Mouse (Mus musculus) right cerebral cortex, postnatal 10 days (tissue): ENCODE results near the gene Ptch1.
A peak's percentile ranks its signal among the peaks of the same experiment; 100 is the strongest.

Experiments
- DNase-seq, 2 experiments: peaks; one replicate each; pipeline ENCODE4 v3.0.0; 2021; ENCODE audit warnings: low spot score in 2 of 2

Ptch1 gene

GRCm38 (mm10) chr13:63534981-63535380 is 38.4 kb downstream of the Ptch1 start:
- DNase-seq = no peak

- DNase-seq = no peak
Measured at GRCm38 (mm10) chr13:63530857-63531256, 42.5 kb downstream of the Ptch1 start.

GRCm38 (mm10) chr13:63530371-63530764 is 43.0 kb downstream of the Ptch1 start:
- no peak for DNase-seq

DNA sequence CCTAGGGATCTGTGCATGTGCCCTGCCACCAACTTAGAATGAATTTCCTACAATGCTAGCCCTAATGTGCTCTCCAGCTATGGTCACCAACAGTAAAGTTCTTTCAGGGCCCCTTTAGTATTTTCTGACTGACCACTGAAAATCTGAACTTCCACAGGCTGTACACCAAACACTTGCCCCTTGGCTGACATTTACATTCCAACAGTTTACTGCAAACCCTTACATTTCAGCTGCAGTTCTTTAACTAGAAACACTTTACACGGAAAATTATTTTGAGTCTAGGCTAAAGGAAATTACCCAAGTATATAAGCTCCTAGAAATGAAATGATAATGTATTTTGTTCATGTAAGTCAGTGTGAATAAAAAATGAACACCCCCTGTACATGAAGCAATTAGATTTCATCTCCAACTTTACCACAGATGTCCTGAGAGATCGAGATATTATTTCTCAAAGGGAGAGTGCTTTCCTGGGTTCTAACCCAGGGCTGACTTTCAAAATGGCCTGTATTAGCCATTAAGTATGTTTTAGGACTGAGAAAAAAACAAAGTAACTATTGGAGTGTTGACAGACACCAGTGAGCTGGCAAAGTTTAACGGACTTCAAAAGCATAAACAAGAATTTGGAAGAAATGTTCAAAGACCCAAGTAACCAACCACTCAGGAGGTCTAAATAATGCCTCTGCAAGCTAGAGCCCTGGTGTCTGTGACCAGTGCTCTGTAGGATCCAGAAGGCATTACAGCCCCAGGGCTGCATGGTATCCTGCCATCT is 43.6 kb downstream of the Ptch1 start:
- no peak for DNase-seq

DNA sequence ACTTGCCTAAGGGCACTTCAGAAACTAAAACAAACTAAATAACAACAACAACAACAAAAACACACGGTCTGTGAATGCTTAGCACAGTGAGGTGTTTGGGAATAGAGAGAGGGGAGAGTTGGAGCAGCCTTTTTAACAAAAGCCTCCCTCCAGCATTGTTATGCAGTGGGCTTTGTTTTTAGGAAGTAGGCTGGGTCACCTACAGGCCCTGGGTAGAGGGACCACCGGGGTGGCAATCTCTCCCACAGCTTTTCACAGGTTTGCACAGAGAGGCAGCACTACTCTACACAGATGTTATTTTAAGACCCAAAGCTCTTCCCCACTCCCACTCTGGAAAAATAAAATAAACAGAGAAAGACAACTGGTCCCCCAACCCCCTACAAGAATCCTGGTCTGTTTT is 44.5 kb downstream of the Ptch1 start:
- no peak for DNase-seq

DNA sequence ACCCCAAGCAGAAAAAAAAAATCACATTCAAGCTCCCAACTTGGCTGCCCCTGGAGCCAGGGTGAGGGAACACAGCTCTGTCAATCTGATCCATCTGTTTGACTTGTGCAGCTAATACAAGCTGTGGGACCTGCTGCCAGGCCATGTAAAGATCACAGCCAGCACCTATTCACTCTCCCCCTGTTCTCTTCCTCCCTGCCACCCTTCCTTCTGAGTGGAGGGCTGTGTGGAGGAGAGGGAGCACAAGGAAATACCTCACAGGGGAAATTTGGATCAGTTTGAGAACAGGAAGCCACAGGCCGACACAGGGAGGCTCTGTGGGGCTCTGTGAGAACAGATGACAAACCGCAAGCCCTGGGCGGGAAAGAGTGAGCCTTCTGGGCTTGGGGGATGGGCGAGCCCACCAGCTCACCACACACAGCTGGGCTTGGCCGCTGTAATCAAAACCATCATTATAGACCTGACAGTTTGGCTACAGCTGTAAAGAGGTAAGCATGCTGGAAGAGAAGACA is 45.2 kb downstream of the Ptch1 start:
- DNase-seq = peak; percentile 45 to 56

DNA sequence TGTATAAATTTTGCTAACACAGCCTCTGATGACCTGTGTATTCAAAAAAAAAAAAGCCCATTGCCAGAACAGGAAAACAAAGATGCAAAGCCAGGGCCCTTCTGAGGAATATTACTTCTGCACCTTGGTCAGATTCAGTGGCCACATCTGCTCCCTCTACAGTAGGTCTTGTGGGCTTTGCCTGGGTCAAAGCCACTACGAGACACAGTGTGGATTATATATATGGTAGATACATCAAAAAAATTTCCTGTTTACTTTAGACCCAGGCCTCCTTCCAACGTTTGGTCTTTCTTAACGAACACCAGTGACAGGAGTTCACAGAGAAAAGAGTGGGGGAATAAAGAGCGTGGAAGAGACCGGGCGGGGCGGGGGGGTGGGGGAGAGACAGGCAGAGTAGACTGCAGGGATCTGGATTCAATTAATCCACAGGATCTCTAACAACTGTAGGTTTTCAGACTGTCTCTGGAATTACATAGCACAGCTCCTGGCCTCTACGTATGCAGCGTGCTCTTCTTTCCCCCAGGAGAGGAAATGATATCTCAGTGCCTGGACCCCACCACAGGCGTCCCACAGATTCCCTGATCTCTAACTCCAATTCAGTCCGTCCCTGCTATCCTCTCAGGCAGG is 47.7 kb downstream of the Ptch1 start:
- DNase-seq = no peak

DNA sequence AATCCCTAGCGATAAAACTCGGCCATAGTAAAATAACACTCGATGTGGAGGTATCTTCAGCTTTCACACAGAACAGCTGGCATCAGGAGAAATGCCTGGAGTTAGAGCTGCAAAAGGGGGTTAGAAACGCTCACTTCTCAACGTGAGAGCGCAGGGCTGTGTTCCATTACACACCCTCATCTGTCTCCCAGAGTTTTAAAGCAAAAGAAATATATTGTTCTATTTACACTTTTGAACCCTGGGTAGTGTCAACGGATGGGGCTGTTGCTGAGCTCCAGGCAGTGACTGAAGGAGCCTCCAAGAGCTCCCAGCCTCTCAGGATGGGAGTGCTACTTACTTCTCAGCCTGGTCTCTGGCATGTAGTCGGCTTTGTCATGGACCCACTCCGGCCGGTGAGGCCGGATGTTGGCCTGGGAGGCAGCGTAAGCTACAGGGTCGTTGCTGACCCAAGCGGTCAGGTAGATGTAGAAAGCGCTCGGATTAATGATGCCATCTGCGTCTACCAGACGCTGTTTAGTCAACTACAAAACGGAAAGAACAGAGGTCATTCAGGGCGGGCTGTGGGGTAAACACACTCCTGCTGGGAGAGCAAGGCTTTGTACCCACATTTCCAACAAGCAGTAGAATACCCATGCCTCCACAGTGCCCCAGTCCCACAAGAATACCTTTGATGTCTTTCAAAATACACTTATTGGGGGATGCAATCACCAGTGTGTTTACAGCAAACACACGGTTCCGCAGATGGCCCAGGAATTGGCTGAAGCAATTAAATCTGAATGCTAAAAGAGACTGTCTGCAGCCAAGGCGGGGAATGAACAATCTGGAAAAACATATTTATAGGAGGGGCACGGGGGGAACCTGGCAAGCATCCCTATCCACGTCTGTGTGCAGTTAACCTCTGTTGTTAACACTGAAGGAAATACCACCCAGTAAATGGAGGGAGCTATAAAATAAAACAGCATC is 48.5 kb downstream of the Ptch1 start:
- peak in 1 of 2 experiments; percentile 54 for DNase-seq

DNA sequence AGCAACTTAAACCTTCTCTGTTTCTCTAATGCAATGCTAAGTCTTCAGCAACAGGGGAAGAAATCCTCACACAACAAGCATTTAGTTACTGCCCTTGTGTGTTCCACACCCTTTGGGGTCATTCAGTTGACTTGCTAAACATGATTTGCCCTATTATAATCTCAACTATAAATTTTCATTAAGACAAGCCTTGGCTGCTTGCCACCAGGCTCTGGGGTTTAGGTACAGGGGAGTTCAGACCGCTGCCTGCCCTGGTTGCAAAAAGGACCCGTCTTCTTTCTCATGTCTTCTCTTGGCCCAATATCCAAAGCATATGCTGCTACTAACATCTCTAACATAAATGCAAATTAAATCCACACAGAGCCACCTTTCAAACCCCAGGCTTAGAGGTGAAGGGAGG is 49.3 kb downstream of the Ptch1 start:
- no peak for DNase-seq

- no peak for DNase-seq
Measured at GRCm38 (mm10) chr13:63522832-63523231, 50.6 kb downstream of the Ptch1 start.

GRCm38 (mm10) chr13:63520110-63520509 is 53.3 kb downstream of the Ptch1 start:
- DNase-seq = no peak

DNA sequence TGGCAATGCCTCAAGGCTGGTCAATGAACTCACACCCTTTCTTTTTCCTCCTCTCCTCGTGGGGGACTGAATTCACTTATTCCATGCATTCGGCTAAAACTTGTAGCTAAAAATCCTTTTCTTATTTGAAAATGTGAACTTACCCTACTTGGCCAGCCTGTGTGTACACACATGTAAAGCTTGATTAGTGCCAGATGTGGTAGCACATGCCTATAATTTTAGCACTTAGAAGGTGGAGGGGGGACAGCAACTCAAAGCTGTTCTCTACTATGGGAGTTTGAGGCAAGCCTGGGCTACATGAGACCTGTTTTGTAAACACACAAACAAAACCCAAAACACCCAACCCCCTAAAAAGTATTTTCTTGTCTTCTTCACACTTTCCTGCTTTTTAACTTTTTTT is 56.9 kb downstream of the Ptch1 start:
- DNase-seq = no peak

DNA sequence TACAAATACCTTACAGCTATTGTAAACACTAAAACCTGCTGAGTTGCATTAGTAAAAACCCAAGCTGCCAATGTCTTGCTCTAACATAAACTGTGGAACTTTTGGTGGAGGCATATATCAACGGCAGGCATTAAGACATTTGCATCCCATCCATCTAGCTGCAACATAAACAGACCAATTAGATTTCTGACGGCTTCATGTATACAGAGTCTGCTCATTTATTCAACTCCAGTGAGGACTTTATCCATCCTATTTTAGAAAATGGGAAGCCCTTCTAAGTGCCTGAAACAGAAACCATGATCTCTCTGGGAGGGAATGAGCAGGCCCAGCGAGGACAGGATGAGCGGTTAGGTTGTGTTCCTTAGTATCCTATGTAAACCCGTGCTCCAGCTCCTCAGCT is 57.9 kb downstream of the Ptch1 start:
- DNase-seq = no peak

GRCm38 (mm10) chr13:63514931-63515360 is 58.5 kb downstream of the Ptch1 start:
- no peak for DNase-seq

DNA sequence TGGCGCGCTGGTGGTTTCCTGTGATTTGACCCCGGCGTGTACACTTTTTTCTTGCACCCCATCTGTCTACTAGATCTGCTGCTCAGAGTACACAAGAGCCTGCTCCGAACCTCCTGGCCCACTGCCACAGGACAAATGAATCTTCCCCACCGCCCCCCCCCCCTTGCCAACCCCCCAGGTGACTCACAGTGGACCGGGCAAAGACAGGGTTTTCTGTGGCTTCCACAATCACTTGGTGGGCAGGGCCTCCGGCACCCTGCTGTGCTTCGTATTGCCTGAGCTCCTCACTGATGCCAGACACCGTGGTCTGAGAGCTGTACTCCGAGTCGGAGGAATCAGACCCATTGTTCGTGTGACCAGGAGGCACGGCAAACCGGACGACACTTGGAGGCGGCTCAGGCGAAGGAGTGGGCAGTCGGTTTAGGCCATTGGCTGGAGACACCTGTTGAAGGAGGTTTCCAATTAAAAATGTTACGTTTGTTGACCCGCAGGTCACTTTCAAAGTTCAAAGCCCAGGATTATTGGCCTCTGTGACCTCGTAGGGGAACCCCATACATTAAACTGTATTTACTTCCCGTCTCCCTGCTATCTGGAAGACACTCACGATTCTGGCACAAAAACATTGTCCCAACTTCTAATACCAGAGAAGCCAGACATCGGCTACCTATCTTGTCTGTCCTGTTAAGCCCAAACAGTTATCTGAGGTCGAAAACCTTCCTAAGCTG is 59.9 kb downstream of the Ptch1 start:
- DNase-seq = no peak

DNA sequence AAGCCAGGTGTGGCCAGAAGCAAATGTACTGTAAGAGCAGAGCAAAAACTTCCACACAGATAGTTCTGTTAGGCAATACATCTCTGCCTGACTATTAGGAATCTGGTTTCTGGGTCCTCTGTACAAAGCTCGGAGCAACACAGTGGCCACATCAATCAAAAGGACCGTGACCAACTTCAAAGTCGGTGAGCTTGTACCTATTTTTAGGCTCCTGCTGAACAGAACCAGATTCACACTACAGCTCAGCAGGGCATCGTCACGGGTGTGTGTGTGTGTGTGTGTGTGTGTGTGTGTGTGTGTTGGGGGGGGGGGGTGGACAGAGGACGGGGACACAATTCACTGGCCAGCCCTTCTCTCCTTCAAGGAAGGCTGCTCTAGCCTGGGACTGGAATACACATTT is 61.0 kb downstream of the Ptch1 start:
- no peak for DNase-seq

GRCm38 (mm10) chr13:63507821-63508220 is 65.6 kb downstream of the Ptch1 start:
- DNase-seq = no peak

- no peak for DNase-seq
Measured at GRCm38 (mm10) chr13:63507001-63507556, 66.3 kb downstream of the Ptch1 start.

DNA sequence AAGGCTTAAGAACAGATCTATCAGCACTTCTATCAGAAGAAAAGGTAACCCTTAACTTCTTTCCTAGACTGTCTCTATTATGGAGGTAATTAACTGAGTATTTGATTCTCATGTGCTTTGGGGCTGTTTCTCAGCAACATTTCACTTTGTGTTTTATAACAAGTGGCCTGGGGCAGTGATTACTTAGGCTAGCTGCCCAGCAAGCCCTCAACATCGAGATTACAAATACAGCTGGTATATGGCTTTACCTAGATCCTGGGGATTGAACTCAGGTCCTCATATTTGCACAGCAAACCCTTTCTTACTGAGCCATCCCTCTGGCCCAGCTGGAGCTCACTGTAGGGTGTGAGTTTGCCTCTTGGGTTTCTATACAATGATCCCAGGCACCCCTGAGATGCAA is 67.0 kb downstream of the Ptch1 start:
- DNase-seq = no peak

DNA sequence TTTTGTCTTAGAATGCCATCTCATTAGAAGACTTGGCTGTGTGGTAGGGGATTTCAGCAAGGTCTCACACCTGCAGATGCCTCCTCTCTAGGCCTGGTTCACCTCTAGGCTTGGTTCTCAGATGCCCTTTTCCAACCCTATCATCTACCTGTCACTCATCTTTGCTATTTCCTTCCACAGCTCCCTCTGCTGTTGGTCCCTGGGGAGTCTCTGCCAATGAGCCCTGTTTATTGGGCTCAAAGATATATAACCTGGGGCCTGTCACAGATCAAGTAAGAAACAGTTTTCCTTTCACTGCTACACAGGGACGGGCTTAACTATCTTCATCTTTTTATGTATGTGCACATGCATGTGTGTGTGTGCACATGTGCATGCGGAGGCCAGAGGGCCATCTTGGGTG is 71.0 kb downstream of the Ptch1 start:
- no peak for DNase-seq

GRCm38 (mm10) chr13:63499489-63499888 is 73.9 kb downstream of the Ptch1 start:
- DNase-seq = no peak
